Mouse (Mus musculus): ENCODE results near the gene Lrch1. TPM values are rescaled to one million over a fixed set of nuclear protein-coding genes. Genes with fewer than 3 reads are reported as not detected.

The Lrch1 gene
- polyA plus RNA-seq, 1 experiment from 2014 or later, result 6.8 TPM

DNA sequence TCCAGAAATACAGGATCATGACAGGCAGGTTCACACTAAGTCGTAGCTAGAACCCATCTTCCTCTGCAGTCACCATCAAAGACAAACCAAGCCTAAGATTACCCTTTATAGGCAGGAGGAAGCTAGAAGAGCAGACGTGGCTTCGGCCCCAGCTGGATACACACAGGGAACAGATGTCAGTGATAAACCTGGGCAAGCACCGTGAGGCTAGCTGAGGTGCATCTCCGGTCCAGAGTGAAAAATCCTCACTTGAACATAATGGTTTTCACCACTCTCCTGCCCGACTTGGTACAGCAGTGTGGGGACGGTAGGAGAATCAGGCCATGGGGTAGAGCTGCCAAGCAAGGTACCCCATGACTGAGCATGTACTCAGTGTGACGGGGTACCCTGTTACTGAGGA is 38.7 kb downstream of the Lrch1 start:
- no peaks in the 10 kb centered on the region for H3K9me3 ChIP-seq (replicated peaks; ENCODE audit: control insufficient read depth, low read length)
- no peak overlapping the region for H3K4me3 ChIP-seq (ENCODE audit: low read depth, low read length)
- H3K36me3 ChIP-seq (ENCODE audit: control insufficient read depth, insufficient read depth, low read length), result no peaks in the 10 kb centered on the region
- H3K4me1 ChIP-seq (ENCODE audit: control insufficient read depth, insufficient read depth, low read length), result peaks cover 5% of the 10 kb centered on the region; the same call in 1 of the 2 replicates
- ATAC-seq (no peak), DNase-seq (ENCODE audit: low spot score) (no peak)
- H3K9ac ChIP-seq (ENCODE audit: low read length), result no peak overlapping the region
- no peak overlapping the region for H3K4me2 ChIP-seq (ENCODE audit: low read length)
- 89% methylated on average over 8 of the region's 8 CpGs for WGBS
- no peaks in the 10 kb centered on the region for H3K27me3 ChIP-seq (replicated peaks; ENCODE audit: control insufficient read depth, insufficient read depth, low read length)
- no peak overlapping the region for H3K27ac ChIP-seq (ENCODE audit: low read depth, low read length)

DNA sequence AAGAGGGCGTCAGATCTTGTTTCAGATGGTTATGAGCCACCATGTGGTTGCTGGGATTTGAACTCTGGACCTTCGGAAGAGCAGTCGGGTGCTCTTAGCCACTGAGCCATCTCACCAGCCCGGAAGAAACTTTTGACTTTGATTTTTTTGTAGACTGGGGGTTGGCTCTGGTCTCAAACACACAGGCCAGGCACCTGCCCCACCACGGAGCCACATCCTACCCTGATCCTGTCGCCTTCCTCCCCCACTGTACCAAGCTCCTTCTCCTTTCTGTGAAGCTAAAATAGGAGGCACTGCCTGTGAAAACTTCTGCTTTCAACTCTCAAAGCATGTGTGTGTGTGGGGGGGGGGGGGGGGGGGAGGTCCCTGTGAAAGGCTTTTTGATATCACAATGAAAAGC is 39.4 kb downstream of the Lrch1 start:
- H3K27me3 ChIP-seq (replicated peaks; ENCODE audit: control insufficient read depth, insufficient read depth, low read length), result no peaks in the 10 kb centered on the region
- H3K27ac ChIP-seq (ENCODE audit: low read depth, low read length), result no peak overlapping the region
- ATAC-seq (no peak), DNase-seq (ENCODE audit: low spot score) (no peak)
- no peak overlapping the region for H3K4me3 ChIP-seq (ENCODE audit: low read depth, low read length)
- H3K4me1 ChIP-seq (ENCODE audit: control insufficient read depth, insufficient read depth, low read length), result peaks cover 5% of the 10 kb centered on the region; the same call in 1 of the 2 replicates
- 77% methylated on average over 5 of the region's 6 CpGs for WGBS
- H3K9ac ChIP-seq (ENCODE audit: low read length), result no peak overlapping the region
- H3K9me3 ChIP-seq (replicated peaks; ENCODE audit: control insufficient read depth, low read length), result no peaks in the 10 kb centered on the region
- no peaks in the 10 kb centered on the region for H3K36me3 ChIP-seq (ENCODE audit: control insufficient read depth, insufficient read depth, low read length)
- H3K4me2 ChIP-seq (ENCODE audit: low read length), result no peak overlapping the region

DNA sequence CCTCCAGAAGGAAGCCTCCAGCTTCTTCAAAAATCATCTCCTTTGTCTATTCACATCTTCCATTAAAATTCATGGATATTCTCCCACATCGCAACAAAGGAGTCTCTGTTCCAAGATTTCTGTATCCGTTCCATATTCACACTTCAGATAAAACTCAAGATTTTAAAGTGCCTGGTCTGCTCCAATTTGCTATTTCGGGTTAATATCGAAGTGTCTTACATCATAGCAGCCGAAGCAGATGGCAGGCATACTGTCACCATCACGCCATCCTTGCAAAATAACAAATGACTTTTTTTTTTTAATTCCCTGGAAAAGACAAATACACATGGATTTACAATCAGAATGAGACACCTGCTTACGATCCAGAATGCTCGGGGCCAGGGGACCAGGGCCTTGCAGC is 40.0 kb downstream of the Lrch1 start:
- WGBS, result 66% methylated on average over 8 of the region's 8 CpGs
- peak overlapping the region; percentile 73 for H3K27ac ChIP-seq (ENCODE audit: low read depth, low read length)

DNA sequence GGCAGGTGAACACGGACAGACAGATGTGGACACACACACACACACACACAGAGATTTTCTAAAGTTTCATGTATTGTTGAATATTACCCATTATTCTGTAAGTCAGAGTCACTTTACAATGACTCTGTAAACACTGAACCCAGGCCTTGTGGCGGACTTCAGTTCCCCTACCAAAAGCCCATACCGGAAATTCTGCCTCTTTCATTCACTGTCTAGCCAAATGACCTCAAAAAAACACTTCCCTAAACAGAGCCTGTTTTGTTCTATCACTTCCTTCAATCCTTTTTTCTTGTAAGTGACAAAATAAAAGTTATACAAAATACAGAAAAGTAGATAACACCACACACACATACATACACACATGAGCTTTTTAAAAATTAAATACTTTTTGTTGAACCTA is 41.7 kb downstream of the Lrch1 start:
- Histone ChIP-seq H3K9me3 (replicated peaks; ENCODE audit: control insufficient read depth, low read length) (no peaks in the 10 kb centered on the region), H3K27me3 (replicated peaks; ENCODE audit: control insufficient read depth, insufficient read depth, low read length) (no peaks in the 10 kb centered on the region), H3K4me1 (ENCODE audit: control insufficient read depth, insufficient read depth, low read length) (peaks cover 5% of the 10 kb centered on the region; the same call in 1 of the 2 replicates), H3K4me2 (ENCODE audit: low read length) (no peak overlapping the region), H3K27ac (ENCODE audit: low read depth, low read length) (no peak overlapping the region), H3K9ac (ENCODE audit: low read length) (no peak overlapping the region), H3K36me3 (ENCODE audit: control insufficient read depth, insufficient read depth, low read length) (no peaks in the 10 kb centered on the region), H3K4me3 (ENCODE audit: low read depth, low read length) (no peak overlapping the region)
- no peak for ATAC-seq
- WGBS, result 77% methylated on average over 3 of the region's 3 CpGs
- no peak for DNase-seq (ENCODE audit: low spot score)

More for the DNA sequence above, 40.0 kb downstream of the Lrch1 start:
- DNase-seq (ENCODE audit: low spot score) (peak; percentile 65), ATAC-seq (0 out of 2 replicates have a peak, but pooled peaks have one; percentile 43)
- Histone ChIP-seq H3K4me2 (ENCODE audit: low read length) (no peak overlapping the region), H3K36me3 (ENCODE audit: control insufficient read depth, insufficient read depth, low read length) (no peaks in the 10 kb centered on the region), H3K9ac (ENCODE audit: low read length) (no peak overlapping the region), H3K4me1 (ENCODE audit: control insufficient read depth, insufficient read depth, low read length) (peaks cover 5% of the 10 kb centered on the region; the same call in 1 of the 2 replicates), H3K9me3 (replicated peaks; ENCODE audit: control insufficient read depth, low read length) (no peaks in the 10 kb centered on the region), H3K4me3 (ENCODE audit: low read depth, low read length) (no peak overlapping the region), H3K27me3 (replicated peaks; ENCODE audit: control insufficient read depth, insufficient read depth, low read length) (no peaks in the 10 kb centered on the region)

DNA sequence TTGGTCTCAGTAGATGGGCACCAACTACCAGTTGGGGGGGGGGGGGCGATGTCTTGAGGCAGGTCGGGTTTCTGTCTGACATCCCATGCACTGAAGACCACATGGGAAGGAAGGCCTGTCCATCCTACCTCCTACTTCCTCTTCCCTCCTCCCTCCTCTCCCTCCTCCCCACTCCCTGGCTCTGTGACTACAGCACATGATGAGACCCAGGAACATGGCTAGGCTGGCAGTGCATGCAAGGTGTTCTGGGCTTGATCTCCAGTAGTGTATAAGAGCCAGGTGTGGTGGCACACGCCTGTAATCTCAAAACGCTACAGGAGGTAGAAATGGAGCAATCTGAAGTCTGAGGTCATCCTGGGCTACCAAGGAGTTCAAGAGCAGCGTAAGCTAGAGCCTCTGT is 43.2 kb downstream of the Lrch1 start:
- H3K27me3 ChIP-seq (replicated peaks; ENCODE audit: control insufficient read depth, insufficient read depth, low read length), result no peaks in the 10 kb centered on the region
- H3K9me3 ChIP-seq (replicated peaks; ENCODE audit: control insufficient read depth, low read length), result no peaks in the 10 kb centered on the region
- DNase-seq (ENCODE audit: low spot score) (no peak), ATAC-seq (no peak)
- H3K9ac ChIP-seq (ENCODE audit: low read length), result no peak overlapping the region
- 94% methylated on average over 5 of the region's 5 CpGs for WGBS
- no peak overlapping the region for H3K27ac ChIP-seq (ENCODE audit: low read depth, low read length)
- no peak overlapping the region for H3K4me2 ChIP-seq (ENCODE audit: low read length)
- no peaks in the 10 kb centered on the region for H3K36me3 ChIP-seq (ENCODE audit: control insufficient read depth, insufficient read depth, low read length)
- H3K4me1 ChIP-seq (ENCODE audit: control insufficient read depth, insufficient read depth, low read length), result peaks cover 5% of the 10 kb centered on the region; the same call in 1 of the 2 replicates
- H3K4me3 ChIP-seq (ENCODE audit: low read depth, low read length), result no peak overlapping the region

DNA sequence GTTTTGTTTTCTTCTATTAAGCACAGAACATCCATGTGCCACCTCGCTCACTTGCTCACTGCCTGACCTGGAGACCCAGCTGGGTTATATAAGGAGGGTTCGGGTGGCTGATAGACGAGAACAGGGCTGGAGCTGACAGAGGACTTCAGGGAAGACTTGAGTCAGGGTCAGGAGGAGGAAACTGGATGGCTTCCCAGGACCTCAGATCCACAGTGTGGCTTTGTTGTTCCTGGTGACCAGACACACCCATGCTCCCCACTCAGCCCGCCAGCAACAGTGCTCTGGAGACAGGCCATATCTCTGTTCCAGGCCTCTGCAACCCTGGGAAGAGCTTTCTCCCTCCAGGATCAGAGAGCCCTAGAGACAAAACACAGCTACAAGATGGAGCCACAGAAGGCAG is 44.6 kb downstream of the Lrch1 start:
- Histone ChIP-seq H3K4me2 (ENCODE audit: low read length) (no peak overlapping the region), H3K9ac (ENCODE audit: low read length) (no peak overlapping the region), H3K27me3 (replicated peaks; ENCODE audit: control insufficient read depth, insufficient read depth, low read length) (no peaks in the 10 kb centered on the region), H3K36me3 (ENCODE audit: control insufficient read depth, insufficient read depth, low read length) (no peaks in the 10 kb centered on the region), H3K4me1 (ENCODE audit: control insufficient read depth, insufficient read depth, low read length) (peaks cover 5% of the 10 kb centered on the region; the same call in 1 of the 2 replicates), H3K4me3 (ENCODE audit: low read depth, low read length) (no peak overlapping the region), H3K27ac (ENCODE audit: low read depth, low read length) (no peak overlapping the region), H3K9me3 (replicated peaks; ENCODE audit: control insufficient read depth, low read length) (no peaks in the 10 kb centered on the region)
- no peak for DNase-seq (ENCODE audit: low spot score)
- no peak for ATAC-seq
- 80% methylated on average over 4 of the region's 4 CpGs for WGBS

DNA sequence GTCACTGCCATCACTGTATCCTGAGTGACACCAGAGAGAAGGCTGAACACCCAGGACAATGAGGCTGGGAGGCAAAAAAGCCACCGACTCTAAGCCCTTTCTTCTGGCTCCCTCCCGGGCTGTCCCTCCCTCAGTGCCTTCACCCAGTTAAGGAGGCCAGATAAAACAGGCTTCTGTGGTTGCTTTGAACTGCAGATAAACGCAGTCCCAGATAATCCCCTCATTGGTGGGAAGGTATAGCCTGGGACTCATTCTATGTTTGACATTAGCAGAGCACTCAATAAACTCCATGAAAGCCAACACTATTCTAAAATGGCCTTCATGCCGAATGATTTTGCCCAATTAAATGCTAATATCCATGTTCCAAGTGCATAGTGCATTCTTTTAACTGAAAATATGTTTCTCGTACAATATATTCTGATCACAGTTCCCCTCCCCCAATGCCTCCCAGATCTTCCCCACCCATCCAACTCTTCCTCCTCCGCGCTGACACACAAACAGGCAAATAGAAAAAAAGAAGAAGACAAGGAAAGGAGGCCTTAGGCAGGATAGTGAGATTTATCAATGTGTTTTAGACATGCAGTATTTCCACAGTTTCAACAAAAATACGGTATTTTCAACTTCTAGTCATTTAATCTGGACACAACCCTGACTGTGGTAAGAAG is 46.8 kb downstream of the Lrch1 start:
- H3K9ac ChIP-seq (ENCODE audit: low read length), result no peak overlapping the region
- no peaks in the 10 kb centered on the region for H3K27me3 ChIP-seq (replicated peaks; ENCODE audit: control insufficient read depth, insufficient read depth, low read length)
- H3K4me1 ChIP-seq (ENCODE audit: control insufficient read depth, insufficient read depth, low read length), result peaks cover 2% of the 10 kb centered on the region; the same call in 1 of the 2 replicates
- H3K4me2 ChIP-seq (ENCODE audit: low read length), result no peak overlapping the region
- no peaks in the 10 kb centered on the region for H3K36me3 ChIP-seq (ENCODE audit: control insufficient read depth, insufficient read depth, low read length)
- DNase-seq (ENCODE audit: low spot score) (no peak), ATAC-seq (no peak)
- H3K9me3 ChIP-seq (replicated peaks; ENCODE audit: control insufficient read depth, low read length), result no peaks in the 10 kb centered on the region
- WGBS, result 55% methylated on average over 8 of the region's 8 CpGs
- H3K4me3 ChIP-seq (ENCODE audit: low read depth, low read length), result no peak overlapping the region
- no peak overlapping the region for H3K27ac ChIP-seq (ENCODE audit: low read depth, low read length)

DNA sequence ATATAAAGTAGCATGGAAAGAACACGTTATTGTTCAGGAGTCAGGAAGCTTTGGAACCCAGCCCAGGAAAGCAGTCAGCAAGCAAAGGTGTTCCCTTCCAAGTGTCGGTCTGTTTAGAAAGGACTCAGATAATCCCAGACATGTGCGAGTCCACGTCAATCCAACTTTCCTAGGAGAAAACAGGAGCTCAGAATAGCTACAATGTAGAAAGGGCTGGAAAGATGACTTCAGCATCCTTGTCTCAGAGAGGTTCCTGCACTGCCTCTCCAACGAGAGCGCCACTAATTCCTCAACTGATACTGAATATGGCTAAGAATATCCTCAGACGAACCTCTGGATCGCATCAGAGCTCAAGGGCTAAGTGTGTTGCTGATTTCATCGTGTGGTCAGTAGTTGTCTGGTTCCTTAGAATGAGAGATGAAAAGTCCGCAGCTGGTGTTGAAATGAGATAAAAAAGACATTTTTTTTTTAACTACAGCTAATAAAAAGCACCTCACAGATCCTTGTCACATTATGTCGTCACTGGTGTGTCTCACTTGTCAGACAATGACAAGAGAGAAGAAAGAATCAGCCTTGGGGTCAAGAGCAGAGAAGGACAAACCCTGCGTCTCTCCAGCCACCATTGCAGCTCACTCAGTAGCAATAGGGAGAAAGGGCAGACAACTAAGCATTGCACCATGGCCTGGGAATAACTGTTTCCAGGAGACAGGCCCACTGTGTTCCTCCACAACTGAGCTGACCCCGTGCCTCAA is 47.5 kb downstream of the Lrch1 start:
- H3K4me1 ChIP-seq (ENCODE audit: control insufficient read depth, insufficient read depth, low read length), result no peaks in the 10 kb centered on the region
- no peak overlapping the region for H3K4me3 ChIP-seq (ENCODE audit: low read depth, low read length)
- H3K36me3 ChIP-seq (ENCODE audit: control insufficient read depth, insufficient read depth, low read length), result no peaks in the 10 kb centered on the region
- H3K4me2 ChIP-seq (ENCODE audit: low read length), result no peak overlapping the region
- H3K27ac ChIP-seq (ENCODE audit: low read depth, low read length), result no peak overlapping the region
- ATAC-seq (no peak), DNase-seq (ENCODE audit: low spot score) (no peak)
- H3K27me3 ChIP-seq (replicated peaks; ENCODE audit: control insufficient read depth, insufficient read depth, low read length), result no peaks in the 10 kb centered on the region
- no peaks in the 10 kb centered on the region for H3K9me3 ChIP-seq (replicated peaks; ENCODE audit: control insufficient read depth, low read length)
- no peak overlapping the region for H3K9ac ChIP-seq (ENCODE audit: low read length)
- WGBS, result 67% methylated on average over 13 of the region's 13 CpGs

DNA sequence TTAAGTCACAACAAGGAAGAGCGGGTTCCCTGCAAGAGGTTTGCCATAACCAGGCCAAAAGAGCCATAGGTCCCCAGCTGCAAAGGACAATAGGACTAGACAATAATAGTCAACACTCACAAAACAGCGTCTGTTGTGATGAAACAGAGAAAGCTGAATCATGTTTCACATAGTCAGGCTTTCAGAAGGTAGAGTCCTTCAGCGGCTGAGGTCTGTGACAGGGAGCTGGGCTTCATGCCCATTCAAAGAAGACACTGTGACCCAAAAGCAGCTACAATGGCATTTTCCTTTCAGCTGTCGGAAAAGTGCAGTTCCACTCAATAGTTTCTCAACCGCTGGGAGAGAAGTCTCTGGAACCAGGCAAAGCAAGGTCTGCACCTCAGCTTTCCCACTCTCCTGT is 48.7 kb downstream of the Lrch1 start:
- Histone ChIP-seq H3K4me2 (ENCODE audit: low read length) (no peak overlapping the region), H3K36me3 (ENCODE audit: control insufficient read depth, insufficient read depth, low read length) (no peaks in the 10 kb centered on the region), H3K9ac (ENCODE audit: low read length) (no peak overlapping the region), H3K4me3 (ENCODE audit: low read depth, low read length) (no peak overlapping the region), H3K27ac (ENCODE audit: low read depth, low read length) (no peak overlapping the region), H3K9me3 (replicated peaks; ENCODE audit: control insufficient read depth, low read length) (no peaks in the 10 kb centered on the region), H3K4me1 (ENCODE audit: control insufficient read depth, insufficient read depth, low read length) (no peaks in the 10 kb centered on the region), H3K27me3 (replicated peaks; ENCODE audit: control insufficient read depth, insufficient read depth, low read length) (no peaks in the 10 kb centered on the region)
- DNase-seq (ENCODE audit: low spot score) (no peak), ATAC-seq (no peak)
- 84% methylated on average over 5 of the region's 5 CpGs for WGBS
